Mouse (Mus musculus) forebrain, embryonic 15.5 days (tissue): Measurements from ENCODE around the gene Smyd3. TPM values are rescaled to one million over a fixed set of nuclear protein-coding genes. Genes with fewer than 3 reads are reported as not detected.

Source experiments
- ATAC-seq: fragments of 200-750 bp; cut with Nextera tagmentation; replicated peaks from 2 replicates; pipeline ENCODE4 v1.8.0; 2017; ENCODE audit warnings: mild to moderate bottlenecking, moderate TSS enrichment, moderate library complexity
- H3K27ac ChIP-seq: fragments of 300-500 bp; sonication (generic); replicated peaks from 2 replicates; pipeline ENCODE4 v1.5.1; 2015; ENCODE audit warnings: mild to moderate bottlenecking, inconsistent platforms
- H3K27me3 ChIP-seq: fragments of 300-500 bp; sonication (generic); 2 replicates; pipeline ENCODE4 v1.6.1; 2015; ENCODE audit warnings: inconsistent platforms
- H3K36me3 ChIP-seq: fragments of 300-500 bp; sonication (generic); 2 replicates; pipeline ENCODE4 v1.6.1; 2015; ENCODE audit warnings: mild to moderate bottlenecking, inconsistent platforms
- H3K4me1 ChIP-seq: fragments of 300-500 bp; sonication (generic); 2 replicates; pipeline ENCODE4 v1.6.1; 2015; ENCODE audit warnings: inconsistent platforms
- H3K4me2 ChIP-seq: fragments of 300-500 bp; sonication (generic); replicated peaks from 2 replicates; pipeline ENCODE4 v1.6.1; 2015; ENCODE audit warnings: mild to moderate bottlenecking, inconsistent platforms
- H3K4me3 ChIP-seq: fragments of 300-500 bp; sonication (generic); 2 replicates; pipeline ENCODE4 v1.5.1; 2015; ENCODE audit warnings: mild to moderate bottlenecking, inconsistent platforms
- H3K9ac ChIP-seq: fragments of 300-500 bp; sonication (generic); replicated peaks from 2 replicates; pipeline ENCODE4 v1.6.1; 2015; ENCODE audit warnings: mild to moderate bottlenecking, inconsistent platforms
- H3K9me3 ChIP-seq: fragments of 300-500 bp; sonication (generic); 2 replicates; pipeline ENCODE4 v1.6.1; 2016; ENCODE audit warnings: inconsistent platforms
- WGBS: fragments of 180-500 bp; shearing (Covaris S2); methylation state at CpG from one replicate; pipeline ENCODE4 v1.1.7; 2015; ENCODE audit warnings: mixed read lengths; 5-methylcytosine and 5-hydroxymethylcytosine counted together
- polyA plus RNA-seq: library from polyadenylated mRNA; unstranded; fragments of >200 nt; fragmentation: Nextera tagmentation; extraction: Ambion mirVana; gene quantifications from 2 replicates; pipeline ENCODE4 v1.2.1, GENCODE M21; 2015

Smyd3 gene
- polyA plus RNA-seq, 1 experiment from 2014 or later = 25.8 TPM

DNA sequence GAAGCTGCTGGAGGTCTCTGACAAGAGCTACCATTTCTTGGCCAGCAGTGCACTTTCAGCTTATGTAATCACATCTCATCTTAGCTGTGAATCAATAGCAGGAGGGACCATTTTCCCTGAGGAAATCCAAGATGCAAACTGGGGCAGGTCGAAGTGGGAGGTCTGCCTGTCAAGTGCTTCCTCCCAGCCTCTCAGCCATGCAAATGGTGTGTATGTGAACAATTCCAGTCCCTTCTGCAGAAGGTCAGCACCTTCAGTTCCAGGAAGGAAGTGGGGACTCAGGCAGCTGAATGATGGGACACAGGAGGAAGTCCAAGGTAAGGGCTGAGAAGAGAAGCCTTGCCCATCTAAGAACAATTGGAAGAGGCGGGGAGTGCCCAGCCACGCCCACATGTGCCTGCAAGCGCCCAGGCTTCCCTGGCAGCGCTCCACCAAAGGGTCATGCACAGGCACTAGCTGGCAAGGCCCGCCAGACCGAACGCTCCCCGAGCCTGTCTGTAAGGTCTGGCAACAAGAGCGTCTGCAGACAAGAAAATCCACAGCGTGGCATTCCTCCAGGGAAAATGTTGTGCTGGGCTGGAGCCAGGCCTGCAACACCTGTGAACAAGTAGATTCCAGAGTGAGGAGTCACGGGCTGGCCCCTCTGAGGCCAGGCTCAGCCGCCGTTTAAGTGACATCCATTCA lies 381.2 kb downstream of the Smyd3 start:
- 0 out of 2 replicates have a peak, but pooled peaks have one; percentile 35 for ATAC-seq
- WGBS = 35% methylated on average over 14 of the region's 14 CpGs

DNA sequence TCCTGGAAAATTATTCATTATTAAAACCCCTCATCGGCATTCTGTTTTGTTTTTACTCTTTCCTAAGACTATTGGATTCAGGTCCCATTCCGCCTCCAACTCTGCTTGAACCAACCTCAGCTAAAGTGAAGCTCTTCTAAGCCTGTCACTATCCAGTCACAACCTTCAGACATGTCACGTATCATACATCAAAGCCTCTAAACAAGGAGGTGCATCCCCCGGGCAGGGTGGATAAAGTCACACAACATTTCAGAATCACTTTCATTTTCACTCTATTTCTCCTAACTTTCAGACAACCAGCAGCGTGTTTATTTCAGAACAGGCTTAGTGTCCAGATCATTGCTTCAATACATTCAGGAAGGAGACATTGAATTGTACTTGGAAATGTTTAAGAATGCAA lies 387.8 kb downstream of the Smyd3 start:
- Histone ChIP-seq H3K4me2 (no peak overlapping the region), H3K36me3 (no peaks in the 10 kb centered on the region), H3K4me1 (no peaks in the 10 kb centered on the region), H3K9ac (no peak overlapping the region), H3K4me3 (no peak overlapping the region), H3K27ac (no peak overlapping the region), H3K27me3 (no peaks in the 10 kb centered on the region), H3K9me3 (no peaks in the 10 kb centered on the region)
- 95% methylated on average over 5 of the region's 5 CpGs for WGBS
- ATAC-seq = no peak

More for the DNA sequence above, 381.2 kb downstream of the Smyd3 start:
- H3K27ac ChIP-seq = no peak overlapping the region
- no peak overlapping the region for H3K4me3 ChIP-seq
- H3K9ac ChIP-seq = no peak overlapping the region
- H3K36me3 ChIP-seq = no peaks in the 10 kb centered on the region
- no peaks in the 10 kb centered on the region for H3K9me3 ChIP-seq
- peaks cover 8% of the 10 kb centered on the region for H3K4me1 ChIP-seq
- H3K4me2 ChIP-seq = no peak overlapping the region
- peaks cover 4% of the 10 kb centered on the region; the same call in 1 of the 2 replicates for H3K27me3 ChIP-seq

DNA sequence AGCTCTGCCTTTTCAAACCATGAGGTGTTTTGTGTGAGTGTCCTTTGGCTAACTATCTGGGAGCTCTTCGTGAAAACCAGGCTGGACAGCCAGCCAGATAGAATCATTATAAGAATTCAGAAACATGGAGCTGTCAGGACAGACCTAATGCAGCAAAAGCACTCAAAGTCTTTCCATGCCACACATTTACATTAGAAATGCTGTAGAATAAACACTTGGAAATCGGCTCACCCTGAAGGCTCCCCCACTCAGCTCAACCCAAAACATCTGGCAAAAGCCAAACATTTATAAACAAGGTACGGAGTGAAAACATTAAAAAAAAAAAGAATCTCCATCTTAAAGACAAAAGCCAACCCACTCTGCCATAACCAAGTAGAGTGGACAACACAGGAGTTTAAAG lies 391.6 kb downstream of the Smyd3 start:
- Histone ChIP-seq H3K9me3 (no peaks in the 10 kb centered on the region), H3K4me2 (no peak overlapping the region), H3K27ac (no peak overlapping the region), H3K4me3 (no peak overlapping the region), H3K27me3 (no peaks in the 10 kb centered on the region), H3K36me3 (no peaks in the 10 kb centered on the region), H3K4me1 (peaks cover 3% of the 10 kb centered on the region; the same call in 1 of the 2 replicates), H3K9ac (no peak overlapping the region)
- 62% methylated on average over 3 of the region's 3 CpGs for WGBS
- no peak for ATAC-seq

DNA sequence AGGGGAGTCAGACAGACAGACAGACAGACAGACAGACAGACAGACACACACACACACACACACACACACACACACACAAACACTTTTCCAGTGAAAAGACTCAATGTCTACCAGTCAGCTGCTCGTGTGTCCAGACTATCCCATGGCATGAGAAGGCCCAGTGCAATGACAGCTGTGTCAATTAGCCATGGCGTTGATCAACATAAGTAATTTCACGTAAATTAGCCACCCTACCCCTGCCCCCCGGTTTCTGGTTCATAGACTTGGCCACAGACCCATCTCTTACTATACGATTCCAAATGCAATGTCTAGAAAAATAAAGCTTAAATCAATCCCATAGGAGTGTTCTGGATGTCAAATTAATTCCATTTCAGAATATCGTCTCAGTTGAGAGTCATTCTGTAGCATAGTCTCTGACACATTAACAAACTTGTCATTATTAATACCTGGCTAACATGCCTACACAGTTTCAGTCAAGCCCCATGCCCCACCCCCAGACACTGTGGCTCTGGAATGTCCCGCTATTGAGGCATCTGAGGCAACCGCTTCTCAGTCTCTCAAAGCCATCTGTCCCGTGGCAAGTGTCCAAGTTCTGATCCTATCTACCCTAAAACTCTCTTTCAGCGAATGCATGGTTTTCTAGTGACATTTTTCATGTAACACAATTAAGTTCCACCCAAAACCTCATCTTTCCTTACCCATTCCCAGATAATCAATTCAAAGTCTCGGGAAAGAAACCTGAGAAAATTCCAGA lies 395.2 kb downstream of the Smyd3 start:
- H3K27me3 ChIP-seq = no peaks in the 10 kb centered on the region
- no peaks in the 10 kb centered on the region for H3K9me3 ChIP-seq
- WGBS = 65% methylated on average over 11 of the region's 11 CpGs
- no peak; the same call in 1 of the 2 replicates for ATAC-seq
- H3K36me3 ChIP-seq = no peaks in the 10 kb centered on the region
- no peak overlapping the region for H3K9ac ChIP-seq
- H3K4me2 ChIP-seq = no peak overlapping the region
- peaks cover 3% of the 10 kb centered on the region; the same call in 1 of the 2 replicates for H3K4me1 ChIP-seq
- no peak overlapping the region for H3K27ac ChIP-seq
- H3K4me3 ChIP-seq = no peak overlapping the region

DNA sequence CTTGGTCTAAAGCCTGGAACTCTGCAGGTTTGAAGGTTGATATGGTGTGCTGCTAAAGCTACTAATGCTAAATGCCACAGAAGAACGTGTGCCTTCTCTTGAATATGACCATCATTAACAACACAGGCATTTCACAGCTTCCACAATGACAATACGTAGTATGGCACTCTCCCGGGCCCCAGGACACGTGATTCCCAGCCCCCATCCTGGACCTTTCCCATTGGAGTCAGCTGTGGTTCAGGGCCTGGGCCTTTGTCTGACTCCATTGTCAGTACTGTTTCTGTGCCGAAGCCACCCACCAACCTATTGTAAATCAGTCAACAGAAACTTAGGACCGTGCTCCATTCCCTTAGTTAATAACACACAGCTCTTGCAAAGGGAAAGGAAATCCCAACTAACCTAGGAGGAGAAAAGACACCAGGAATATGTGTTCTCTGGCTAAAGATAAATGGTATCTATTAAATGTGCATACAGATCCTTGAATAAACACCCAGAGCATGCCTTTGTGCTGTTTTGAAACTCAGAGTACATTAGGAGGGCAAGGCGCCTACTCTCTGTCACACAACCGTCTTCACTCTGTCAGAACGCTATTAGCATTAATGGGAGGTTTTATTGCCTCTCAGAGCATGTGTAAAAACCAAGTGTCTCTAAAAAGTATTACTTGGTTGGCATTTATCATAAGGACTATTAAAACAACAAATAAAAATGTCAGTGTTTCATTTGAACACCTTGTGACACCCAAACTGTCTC lies 397.4 kb downstream of the Smyd3 start:
- Histone ChIP-seq H3K27me3 (no peaks in the 10 kb centered on the region), H3K9ac (no peak overlapping the region), H3K9me3 (no peaks in the 10 kb centered on the region), H3K4me2 (no peak overlapping the region), H3K4me1 (peaks cover 3% of the 10 kb centered on the region; the same call in 1 of the 2 replicates), H3K4me3 (no peak overlapping the region), H3K27ac (no peak overlapping the region), H3K36me3 (no peaks in the 10 kb centered on the region)
- 35% methylated on average over 9 of the region's 9 CpGs for WGBS
- ATAC-seq = no peak

- WGBS = 85% methylated on average over 7 of the region's 7 CpGs
- ATAC-seq = no peak
- Histone ChIP-seq H3K4me2 (no peak overlapping the region), H3K4me3 (no peak overlapping the region), H3K4me1 (peaks cover 3% of the 10 kb centered on the region; the same call in 1 of the 2 replicates), H3K9me3 (no peaks in the 10 kb centered on the region; the same call in 1 of the 2 replicates), H3K9ac (no peak overlapping the region), H3K27me3 (no peaks in the 10 kb centered on the region), H3K36me3 (no peaks in the 10 kb centered on the region), H3K27ac (no peak overlapping the region)
These were observed 399.2 kb downstream of the Smyd3 start for GRCm38 (mm10) chr1:179118673-179119072.

DNA sequence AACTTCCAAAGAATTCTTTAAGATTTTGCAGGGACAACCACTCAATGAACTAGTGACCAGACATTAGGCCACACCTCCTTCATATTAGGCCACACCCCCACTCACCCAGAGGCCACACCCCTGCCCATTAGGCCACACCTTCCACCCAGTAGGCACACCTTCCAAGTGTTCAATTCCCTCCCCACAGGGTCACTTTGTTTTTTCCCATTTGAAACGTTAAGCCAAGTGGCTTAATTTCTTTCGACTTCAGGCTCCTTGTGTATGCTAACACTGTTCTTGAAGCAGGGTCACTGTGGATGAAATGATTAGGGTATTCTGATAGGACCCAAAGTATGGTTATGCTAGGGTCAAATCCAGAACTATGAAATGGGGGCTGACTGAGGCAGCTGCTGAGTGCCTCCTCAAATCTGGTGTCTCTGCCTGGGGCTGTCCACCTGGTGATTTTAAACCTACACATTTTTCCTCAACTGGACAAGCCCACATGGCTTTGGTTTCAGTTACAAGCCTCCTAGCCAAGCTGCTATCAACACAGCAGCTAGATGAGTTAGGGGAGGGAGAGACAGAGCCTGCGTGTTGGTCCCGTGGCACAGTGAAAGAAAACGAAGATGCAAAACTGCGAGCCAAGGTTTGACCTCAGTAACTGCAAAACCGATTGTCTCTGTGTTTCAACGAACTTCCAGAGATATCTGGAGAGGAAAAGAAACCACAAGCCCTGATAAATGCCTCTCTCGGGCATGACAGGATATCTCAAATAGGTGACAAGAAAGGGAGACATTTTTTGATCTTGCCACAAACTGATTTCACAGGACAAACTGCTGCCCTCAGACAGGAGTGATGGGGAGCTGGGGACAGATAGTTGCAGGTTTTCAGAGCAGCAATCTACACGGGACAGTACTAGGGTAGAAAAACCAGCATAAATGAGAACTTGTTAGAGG lies 400.8 kb downstream of the Smyd3 start:
- no peak overlapping the region for H3K4me3 ChIP-seq
- H3K9ac ChIP-seq = no peak overlapping the region
- H3K4me1 ChIP-seq = no peaks in the 10 kb centered on the region
- H3K36me3 ChIP-seq = no peaks in the 10 kb centered on the region
- no peak for ATAC-seq
- H3K27me3 ChIP-seq = no peaks in the 10 kb centered on the region
- H3K9me3 ChIP-seq = no peaks in the 10 kb centered on the region; the same call in 1 of the 2 replicates
- H3K4me2 ChIP-seq = no peak overlapping the region
- no peak overlapping the region for H3K27ac ChIP-seq
- 92% methylated on average over 10 of the region's 10 CpGs for WGBS

GRCm38 (mm10) chr1:179114833-179115495 lies 402.9 kb downstream of the Smyd3 start:
- ATAC-seq = no peak
- no peak overlapping the region for H3K9ac ChIP-seq
- WGBS = 88% methylated on average over 7 of the region's 7 CpGs
- no peaks in the 10 kb centered on the region for H3K36me3 ChIP-seq
- H3K4me2 ChIP-seq = no peak overlapping the region
- H3K4me1 ChIP-seq = no peaks in the 10 kb centered on the region
- no peaks in the 10 kb centered on the region; the same call in 1 of the 2 replicates for H3K27me3 ChIP-seq
- H3K27ac ChIP-seq = no peak overlapping the region
- H3K4me3 ChIP-seq = no peak overlapping the region
- H3K9me3 ChIP-seq = no peaks in the 10 kb centered on the region; the same call in 1 of the 2 replicates

DNA sequence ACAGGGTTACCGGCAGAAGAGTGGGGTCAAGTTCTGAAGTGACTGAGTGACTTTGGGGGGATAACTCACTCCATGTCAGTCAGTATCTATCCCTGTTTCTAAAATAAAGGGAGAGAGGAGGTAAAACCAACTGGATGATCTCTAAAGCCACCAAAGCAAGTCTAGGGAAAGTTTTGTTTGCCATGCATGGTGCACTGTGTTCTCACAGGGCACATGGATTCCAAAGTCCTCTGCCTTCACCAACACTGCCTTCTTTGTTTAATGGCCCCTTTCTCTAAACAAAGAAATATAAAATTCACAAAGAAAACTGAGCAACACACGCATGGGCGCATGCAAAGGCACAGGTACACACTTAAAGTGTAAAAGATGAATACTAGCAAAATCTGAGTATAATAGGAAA lies 403.5 kb downstream of the Smyd3 start:
- Histone ChIP-seq H3K36me3 (no peaks in the 10 kb centered on the region), H3K9ac (no peak overlapping the region), H3K4me1 (no peaks in the 10 kb centered on the region), H3K27ac (no peak overlapping the region), H3K4me3 (no peak overlapping the region), H3K9me3 (no peaks in the 10 kb centered on the region; the same call in 1 of the 2 replicates), H3K27me3 (peaks cover 4% of the 10 kb centered on the region), H3K4me2 (no peak overlapping the region)
- 96% methylated on average over 3 of the region's 3 CpGs for WGBS
- ATAC-seq = no peak

DNA sequence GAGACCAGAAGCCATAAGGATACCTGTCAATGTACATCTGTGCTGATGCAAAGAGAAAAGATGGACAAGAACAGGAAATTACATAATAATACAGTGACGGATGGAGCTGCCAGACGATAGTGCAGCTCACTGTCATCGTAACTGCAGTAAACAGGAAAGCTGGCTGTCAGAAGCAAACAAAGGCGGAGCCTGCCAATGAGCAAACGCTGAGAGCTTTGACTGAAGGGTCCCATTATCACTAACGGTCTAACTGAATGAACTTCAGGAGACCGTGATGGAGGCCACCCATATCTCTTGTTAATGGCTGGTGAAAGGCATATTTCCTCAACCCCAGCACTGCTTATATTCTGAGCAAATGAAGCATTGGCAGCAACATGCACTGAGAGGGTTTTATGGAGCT lies 409.1 kb downstream of the Smyd3 start:
- Histone ChIP-seq H3K27me3 (peaks cover 29% of the 10 kb centered on the region), H3K4me3 (no peak overlapping the region), H3K9ac (no peak overlapping the region), H3K36me3 (no peaks in the 10 kb centered on the region), H3K4me1 (peaks cover 34% of the 10 kb centered on the region), H3K4me2 (peak overlapping the region; percentile 1; the same call in 1 of the 2 replicates), H3K9me3 (no peaks in the 10 kb centered on the region; the same call in 1 of the 2 replicates), H3K27ac (no peak overlapping the region)
- WGBS = 21% methylated on average over 7 of the region's 7 CpGs
- ATAC-seq = 0 out of 2 replicates have a peak, but pooled peaks have one; percentile 10
